Mouse (Mus musculus): ENCODE results near the gene Egfr. TPM values are rescaled to one million over a fixed set of nuclear protein-coding genes. Genes with fewer than 3 reads are reported as not detected.

Egfr gene
- total RNA-seq, 2 experiments from 2014 or later = 11.6 to 13.4 TPM

DNA sequence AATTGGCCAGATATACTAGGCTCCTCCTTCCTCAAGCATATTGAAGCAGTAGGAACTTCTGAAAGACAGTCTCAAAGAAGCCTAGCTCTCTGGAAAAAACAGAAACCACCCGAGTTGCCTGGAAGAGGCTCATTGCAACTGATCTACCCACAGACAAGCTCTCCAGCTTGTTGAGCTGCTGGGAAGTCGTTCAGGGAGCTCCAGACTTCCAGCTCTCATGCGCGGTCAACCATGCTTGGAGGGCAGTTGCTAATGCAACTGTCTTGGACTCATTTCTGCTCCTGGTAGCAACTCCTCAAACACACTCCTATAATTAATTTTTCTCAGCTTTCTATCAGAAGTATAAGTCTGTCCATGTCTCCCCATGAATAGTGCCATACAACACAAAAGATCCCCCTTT, 191.0 kb downstream of the Egfr start:
- intact Hi-C loops (cut with DNase I) = no loop called here
- DNase-seq = no peak

DNA sequence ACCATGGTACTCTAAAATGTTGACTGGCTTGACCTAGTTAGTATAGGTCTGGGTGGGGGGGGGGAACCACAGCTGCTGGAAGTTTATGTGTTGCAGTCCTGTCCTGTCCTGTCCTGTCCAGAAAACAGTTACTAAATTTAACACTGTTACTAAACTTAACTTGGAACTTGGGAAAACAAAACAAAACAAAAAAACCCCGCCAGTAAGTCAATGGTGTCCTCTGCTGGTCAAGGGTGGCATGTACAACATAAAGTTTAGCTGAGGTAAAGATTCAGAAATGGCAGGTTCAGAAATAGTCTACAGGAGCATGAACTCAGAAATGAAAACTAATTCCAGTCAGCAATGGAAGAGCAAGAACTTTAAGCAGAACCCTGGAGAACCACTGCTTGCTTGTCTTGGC, 196.8 kb downstream of the Egfr start:
- peak in 1 of 2 experiments; percentile 12 for DNase-seq
- intact Hi-C loops (cut with DNase I) = no loop called here

DNA sequence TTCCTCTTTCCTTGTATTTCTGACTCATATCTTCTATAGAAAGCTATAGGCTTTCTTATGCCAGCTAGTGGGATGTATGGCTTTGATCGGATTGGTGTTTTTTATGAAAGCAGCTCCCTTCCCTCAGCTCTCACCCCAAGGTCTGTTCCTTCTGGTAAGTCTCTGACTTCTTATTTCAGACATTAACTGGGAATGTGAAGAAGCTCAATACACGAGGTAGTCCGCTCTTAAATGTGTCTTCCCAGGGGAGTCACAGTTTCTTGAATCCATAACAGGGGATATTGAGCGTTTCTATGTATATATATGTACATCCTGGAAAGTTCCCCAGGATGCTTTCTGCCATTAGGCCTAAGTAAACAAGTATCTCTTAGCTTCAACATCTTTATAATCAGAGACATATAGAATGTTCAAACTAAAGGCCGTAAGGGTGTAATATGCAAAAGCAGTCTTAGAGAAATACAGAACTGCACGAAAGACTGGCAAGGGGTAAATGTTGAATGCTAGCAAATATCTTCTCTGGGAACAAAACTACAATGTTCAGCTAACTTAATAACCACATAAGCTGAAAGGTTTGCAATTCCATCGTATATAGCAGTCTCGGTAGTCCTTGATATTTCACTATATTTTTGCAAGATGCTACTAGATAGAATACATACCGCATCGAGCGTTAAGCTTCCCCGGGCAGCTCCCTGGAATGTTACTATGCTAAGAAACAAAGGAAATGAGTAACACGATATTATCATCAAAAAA, 198.4 kb downstream of the Egfr start:
- no peak for DNase-seq
- intact Hi-C loops (cut with DNase I) = loop anchor here (2.0 kb wide), 1 partner anchor 426 kb away; no protein-coding TSS in a partner anchor

DNA sequence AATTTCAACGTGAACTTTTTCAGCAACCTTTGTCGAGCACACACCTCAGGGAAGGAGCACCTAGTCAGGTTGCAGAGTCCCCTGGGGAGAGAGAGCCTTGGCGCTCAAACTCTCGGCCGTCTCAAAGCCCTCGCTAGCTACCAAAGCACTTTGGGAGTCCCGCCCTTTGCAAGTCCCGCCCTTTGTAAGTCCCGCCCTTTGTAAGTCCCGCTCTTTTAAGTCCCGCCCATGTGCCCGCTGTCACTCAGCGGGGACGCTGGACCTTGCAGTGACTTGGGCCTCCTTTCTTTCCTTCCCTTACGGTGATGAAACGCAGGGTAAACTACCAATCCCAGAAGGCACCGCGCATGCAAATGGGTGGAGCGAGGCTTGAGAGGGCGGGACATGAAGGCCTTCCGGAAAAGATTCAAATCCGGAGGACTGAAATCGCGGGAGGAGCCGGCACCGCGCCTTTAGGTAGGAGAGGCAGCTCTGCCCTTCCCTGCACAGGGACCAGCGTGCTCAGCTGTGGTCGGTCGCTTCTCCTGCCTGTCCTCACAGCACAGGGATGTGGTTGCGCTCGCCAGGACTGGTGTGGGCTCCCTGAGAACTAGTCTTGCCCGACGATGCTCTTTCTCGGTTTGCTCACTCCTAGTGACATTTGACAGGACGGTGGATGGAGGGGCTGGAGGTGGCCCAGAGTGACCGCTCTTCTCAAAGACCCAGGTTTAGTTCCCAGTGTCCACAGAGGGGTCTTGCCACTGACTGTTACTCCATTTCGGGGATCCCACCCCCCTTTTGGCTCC, 199.2 kb downstream of the Egfr start, which contains the start of gene Fbxo48:
TSS of gene Fbxo48 (plus strand) at position 400 of the 785 bp plus-strand sequence.
- peak; percentile 93 to 94 for DNase-seq
- intact Hi-C loops (cut with DNase I) = loop anchor here (2.0 kb wide), 1 partner anchor 426 kb away; no protein-coding TSS in a partner anchor

DNA sequence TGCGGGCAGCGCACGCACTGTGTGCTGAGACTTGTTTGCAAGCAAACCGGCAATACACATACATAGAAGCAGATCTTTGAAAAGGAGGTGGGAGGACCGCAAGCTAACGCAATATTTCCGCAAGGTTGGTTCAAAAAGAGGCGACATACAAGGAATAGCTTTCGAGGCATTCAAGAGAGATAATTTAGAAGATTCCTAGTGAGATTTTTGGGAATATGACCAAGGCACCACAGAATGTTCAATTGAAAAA, 199.7 kb downstream of the Egfr start:
- DNase-seq = no peak
- intact Hi-C loops (cut with DNase I) = loop anchor here (2.0 kb wide), 1 partner anchor 427 kb away; no protein-coding TSS in a partner anchor

DNA sequence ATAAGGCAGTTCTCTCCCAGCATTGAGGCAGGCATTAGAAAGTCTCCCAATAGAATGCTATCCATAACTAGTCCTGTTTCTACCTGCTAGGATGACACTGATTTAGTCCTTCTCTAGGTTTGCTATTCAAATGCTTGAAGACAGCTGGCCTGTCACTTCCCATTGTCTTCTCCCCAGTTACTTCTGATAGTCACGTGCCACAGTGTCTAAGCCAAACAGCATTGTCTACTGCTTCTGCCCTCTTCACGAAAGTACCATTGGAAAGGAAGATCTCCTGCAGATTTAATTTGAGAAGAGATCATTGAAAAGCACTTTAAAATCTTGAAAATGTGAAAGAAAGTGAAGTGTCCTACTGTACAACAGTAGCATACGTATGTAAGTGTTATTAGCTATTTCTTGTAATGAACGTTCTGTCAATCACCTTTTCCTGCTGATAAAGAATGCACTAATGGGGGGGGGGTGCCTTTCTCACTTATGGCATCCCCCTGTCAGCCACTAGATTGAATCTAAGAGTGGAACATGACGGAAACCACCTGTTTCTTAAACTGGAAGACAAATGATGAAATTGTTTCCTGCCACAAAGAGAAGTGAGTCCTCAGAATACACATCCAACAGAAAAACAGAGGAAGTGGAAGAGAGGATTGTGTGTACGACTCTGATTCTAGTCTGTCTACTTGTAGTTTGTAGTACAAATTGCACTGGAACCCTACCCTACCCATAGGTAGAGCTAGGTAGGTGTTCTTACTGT, 204.3 kb downstream of the Egfr start:
- intact Hi-C loops (cut with DNase I) = no loop called here
- no peak for DNase-seq

DNA sequence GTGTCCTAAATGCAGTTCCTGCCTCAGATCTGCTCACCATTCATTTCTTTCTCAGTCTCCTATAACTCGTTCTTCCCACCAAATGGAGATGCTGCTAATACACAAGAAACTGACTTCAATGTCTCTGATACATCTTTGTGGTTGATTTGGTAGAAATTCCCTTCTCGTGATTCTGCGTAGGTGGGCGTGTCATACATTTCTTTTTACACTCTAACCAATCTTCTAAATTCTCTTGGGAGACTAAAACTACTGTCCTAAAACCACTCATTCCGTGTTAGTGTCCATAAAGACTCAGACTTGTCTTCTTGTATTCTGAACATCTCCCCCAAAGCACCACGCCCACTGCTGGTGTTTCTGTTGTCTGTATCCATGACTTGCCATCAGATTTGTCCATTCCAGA, 205.0 kb downstream of the Egfr start:
- intact Hi-C loops (cut with DNase I) = no loop called here
- no peak for DNase-seq

DNA sequence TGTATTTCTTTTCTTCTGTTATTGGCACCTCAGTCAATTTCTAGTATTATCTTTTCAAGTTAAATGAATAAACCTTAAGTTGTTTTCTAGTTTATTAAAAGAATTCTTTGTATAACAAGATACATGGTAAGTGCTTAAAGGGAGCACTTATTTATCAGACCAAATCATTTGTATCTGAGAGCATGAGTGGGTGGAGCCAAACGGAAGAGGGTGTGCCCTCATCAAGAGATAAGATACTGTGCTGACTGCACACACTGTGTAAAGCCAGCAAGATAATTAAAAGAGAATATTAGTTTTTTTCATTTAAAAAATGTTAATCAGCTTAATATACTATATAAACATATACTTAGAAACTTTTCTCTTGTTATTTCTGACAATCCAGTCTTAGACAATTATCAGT, 206.5 kb downstream of the Egfr start:
- no peak for DNase-seq
- intact Hi-C loops (cut with DNase I) = no loop called here

Other genes starting within 250 kb of the Egfr start
- 1 to 10 TPM; 1.9 to 2.6 TPM for gene Sec61g, start 243.7 kb upstream of the Egfr start, total RNA-seq (2021)
- gene Fbxo48, start 199.2 kb downstream of the Egfr start, total RNA-seq (2021) = under 1 TPM in 1 of 2 experiments, not detected in 1; 0.23 TPM

All from gastrocnemius, postnatal 36 days (tissue).